Mouse (Mus musculus): ENCODE measurements at regions not wholly inside any gene's neighbourhood (a gene's known extent, or its start where the extent isn't known, plus 50 kb on each side); places are given as distances from the start of the nearest gene placed in this dataset.
"Not testable (repeated sequence)": the region's sequence is repeated elsewhere in the genome, so short reads cannot be mapped to it uniquely, and the experiment has no call there.

DNA sequence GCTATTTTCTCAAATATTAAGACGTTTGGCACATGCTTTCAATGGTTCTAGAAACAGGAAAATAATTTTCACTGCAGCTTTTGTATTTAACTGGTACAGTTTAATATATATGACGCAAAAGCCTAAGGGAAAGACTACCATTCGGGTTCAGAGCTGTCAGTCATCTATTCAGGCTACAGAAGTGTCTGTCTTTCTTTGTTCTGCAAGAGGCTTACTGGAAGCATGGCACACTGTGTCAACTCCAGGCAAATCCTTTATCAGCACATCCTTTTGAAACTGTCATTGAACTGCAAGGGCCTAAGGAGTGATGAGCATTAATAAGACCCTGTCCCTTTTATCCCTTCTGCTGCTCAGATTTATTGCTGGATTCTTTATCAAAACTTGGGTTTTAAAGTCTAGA lies 303.8 kb upstream of the Gm5152 start:
- not testable (repeated sequence) for DNase-seq (ENCODE audit: low spot score in 2 of 2)

DNA sequence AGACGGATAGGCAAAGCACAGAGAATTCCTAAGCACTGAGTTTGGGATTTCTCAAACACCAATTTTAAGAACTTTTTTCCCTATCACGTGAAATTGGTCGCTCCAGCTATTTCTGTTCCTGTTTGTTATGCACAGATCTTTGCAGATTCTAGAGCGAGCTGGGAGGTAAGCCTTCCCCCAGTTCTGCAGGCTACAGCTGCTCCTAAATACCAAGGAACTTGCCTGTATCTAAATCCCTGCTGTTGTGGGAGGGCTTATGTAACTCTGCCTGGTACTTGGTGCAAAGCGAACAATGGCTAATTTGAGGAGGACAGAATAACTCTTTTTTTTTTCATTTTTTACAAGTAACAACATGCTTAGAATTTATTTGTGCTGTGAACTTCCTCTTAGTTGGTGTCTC lies 316.0 kb upstream of the Gm5152 start:
- DNase-seq (ENCODE audit: low spot score in 2 of 2), result peak; percentile 8 to 26

DNA sequence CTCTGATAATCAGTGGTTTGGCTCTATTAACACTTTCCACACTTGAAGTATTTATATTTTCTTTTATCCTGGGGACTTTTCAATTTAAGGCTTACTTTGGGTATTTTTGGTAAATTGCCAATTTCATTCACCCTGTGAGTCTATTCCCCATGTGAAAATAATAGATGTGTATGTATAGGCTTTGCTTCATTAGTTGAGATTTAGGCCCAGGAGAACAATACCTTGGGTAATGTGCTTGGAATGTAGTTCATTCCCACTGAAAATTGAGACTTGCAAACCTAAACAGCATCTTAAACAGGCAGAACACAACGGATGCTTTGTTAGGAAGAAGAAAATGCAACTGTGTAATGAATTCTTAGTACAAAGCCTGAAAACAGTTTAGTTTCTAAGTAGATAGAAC lies 346.1 kb upstream of the Gm5152 start:
- DNase-seq (ENCODE audit: low spot score in 2 of 2), result no peak

DNA sequence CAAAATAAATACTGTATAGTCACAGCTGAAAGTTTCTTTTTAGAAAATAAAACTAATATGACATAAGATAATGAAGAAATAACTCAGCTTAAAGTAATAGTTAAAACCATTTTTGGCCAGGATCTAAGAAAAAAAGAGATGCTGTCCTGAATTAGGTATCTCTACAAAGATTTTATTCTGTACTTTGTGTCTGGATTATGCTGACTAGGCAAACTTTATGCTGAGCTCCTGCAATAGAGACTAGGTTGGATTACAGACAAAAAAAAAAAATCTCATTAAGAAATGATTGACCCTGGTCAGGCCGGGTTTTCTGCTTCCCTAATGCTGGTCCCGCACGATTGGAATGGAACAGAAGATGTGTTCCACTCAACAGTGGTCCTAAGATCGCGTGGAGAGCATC lies 346.8 kb upstream of the Gm8871 start:
- DNase-seq (ENCODE audit: low spot score in 2 of 2), result no peak

DNA sequence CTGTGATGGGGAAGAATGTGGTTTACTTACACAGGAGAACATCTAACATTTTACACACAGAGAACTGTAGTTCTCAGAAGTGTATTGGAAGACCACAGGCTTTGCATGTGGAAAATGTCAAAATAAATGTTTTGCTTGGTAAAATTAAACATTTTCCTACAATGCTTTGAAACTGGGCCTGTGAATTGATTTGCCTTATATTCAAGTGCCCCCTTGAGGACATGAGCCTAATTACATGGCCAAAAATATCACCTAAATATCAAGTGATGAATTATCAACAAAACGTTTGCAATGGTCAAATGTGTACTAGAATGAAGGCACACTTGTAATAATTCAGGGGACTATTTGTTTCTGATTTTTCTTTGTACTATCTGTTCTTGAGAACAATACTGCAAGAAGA lies 314.4 kb upstream of the Gm8871 start:
- DNase-seq (ENCODE audit: low spot score in 2 of 2), result no peak

DNA sequence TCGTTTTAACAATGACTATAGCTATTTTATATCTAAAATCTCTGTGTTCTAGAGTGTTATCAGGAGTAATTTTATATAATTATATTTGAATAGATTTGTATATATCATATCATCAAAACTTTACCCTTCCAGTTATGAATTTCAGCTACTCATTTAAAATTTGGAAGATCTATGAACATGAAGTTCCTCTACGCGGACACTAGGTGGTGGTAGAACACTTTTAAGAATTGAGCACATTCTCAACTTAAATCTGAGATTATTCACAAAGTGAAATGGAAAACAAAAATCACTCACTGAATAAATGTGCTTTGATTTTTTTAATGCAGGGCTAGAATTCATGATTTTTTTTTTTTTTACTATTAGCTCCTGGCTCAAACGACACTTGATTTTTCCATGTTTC lies 299.5 kb upstream of the Gm8871 start:
- no peak for DNase-seq (ENCODE audit: low spot score in 2 of 2)

DNA sequence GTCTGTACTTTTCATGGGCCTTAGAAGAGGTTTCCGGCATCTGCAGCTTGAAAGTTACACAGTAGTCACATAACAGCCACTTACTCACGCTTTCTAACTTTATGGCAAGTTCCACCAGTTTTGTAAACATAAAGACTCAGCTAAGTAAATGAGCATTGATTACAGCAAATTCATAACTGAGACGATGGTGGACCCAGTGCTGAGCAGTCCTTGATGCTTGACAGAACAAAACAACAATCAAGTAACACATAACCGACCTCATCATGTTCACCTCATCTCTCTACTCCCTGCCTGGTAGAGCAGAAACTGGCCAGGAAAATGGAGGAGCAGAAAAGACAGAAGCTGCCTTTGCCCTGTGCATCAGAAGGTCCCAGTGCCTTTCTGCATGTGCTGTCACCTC lies 284.3 kb upstream of the Gm8871 start:
- no peak for DNase-seq (ENCODE audit: low spot score in 2 of 2)

DNA sequence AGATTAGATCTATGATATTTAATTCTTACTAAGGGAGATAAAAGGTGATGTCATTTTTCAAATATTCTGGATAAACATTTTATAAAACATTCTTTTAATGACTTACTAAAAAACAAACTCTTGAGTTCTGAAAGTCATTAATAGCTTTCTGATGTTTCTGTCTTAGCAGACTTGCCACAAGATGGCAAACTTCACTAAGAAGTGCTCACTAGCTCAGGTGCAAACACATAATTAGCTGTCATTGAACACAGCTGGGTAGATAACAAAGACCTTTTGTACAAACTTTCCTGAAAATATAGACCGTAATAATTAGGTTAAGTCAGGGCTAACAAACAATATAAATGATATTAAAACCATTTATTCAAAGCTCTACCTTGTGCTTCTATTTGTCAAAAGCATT lies 273.4 kb upstream of the Gm8871 start:
- DNase-seq (ENCODE audit: low spot score in 2 of 2), result no peak

DNA sequence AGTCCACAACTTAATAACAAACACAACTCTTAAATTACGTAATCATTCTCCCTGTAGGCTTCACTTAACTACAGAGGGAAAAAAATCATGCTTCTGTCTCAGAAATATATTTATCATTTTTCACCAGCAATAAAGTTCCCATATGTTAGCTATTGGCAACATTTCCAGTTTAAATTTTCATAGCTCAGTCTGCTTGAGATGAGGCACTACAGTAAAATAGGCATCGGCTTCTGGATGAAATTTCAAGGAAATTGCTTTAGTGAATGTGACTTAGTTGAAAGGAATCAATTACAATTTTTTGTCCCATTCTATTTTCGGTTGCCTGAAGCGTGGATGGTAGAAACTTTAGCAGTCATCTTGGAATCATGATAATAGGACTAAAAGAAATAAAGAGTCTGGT lies 262.1 kb upstream of the Gm8871 start:
- DNase-seq (ENCODE audit: low spot score in 2 of 2), result no peak

DNA sequence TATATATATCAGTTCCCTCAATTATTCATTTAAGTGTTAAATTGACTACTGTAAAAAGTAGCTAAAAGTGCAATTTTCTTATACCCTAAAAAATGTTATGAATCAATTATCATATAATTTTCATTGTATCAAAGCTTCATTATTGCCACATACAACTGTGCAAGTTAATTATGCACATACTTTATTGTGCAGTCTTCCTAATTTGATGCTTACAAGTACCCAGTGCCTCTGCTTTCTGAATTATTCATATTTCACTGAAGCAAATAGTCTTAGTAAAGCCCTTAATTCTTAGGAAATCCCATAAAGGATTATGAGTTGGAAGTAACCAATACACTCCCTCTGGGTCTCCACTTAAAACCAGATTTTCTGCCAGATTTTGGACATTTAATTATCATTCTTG lies 220.5 kb upstream of the Gm8871 start:
- no peak for DNase-seq (ENCODE audit: low spot score in 2 of 2)

DNA sequence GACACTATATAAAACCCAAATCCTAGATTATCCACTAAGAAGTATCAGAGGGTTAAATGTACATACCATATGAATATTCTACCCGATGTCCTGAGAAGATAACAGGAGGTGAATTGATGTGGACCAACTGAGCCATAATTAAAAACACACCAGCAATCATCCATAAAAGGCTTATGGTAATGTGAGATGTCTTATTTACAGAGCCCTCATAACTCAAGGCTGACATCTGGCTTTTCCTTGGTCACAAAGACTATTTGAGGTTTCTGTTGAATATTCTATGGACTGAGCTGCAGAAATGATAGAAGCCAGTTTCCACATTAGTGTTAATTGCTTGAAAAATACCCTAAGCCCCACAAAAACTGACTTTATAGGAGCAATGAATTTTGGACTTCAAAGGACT lies 198.1 kb upstream of the Gm8871 start:
- DNase-seq (ENCODE audit: low spot score in 2 of 2), result no peak

DNA sequence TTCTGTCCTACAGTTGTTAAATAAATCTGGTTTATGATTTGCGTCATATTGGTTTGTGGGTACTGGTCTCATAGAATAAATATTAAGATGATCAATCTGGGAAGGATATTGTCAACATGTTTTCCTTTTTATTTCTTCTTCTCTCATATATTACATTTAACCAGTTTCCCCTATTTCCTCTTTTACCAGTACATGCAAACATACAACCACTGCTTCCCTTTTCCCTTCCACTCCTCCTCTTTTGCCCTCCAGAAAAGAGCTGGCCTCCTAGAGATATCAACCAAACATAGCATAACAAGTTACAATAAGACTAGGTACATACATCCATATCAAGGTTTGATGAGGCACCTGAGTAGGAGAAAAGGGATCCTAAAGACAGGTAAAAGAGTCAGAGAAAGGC lies 180.1 kb upstream of the Gm8871 start:
- DNase-seq (ENCODE audit: low spot score in 2 of 2), result no peak
